Mouse (Mus musculus): ENCODE data around the gene Gm6710. TPM values are rescaled to one million over a fixed set of nuclear protein-coding genes. Genes with fewer than 3 reads are reported as not detected.
"Not testable (repeated sequence)": the region's sequence is repeated elsewhere in the genome, so short reads cannot be mapped to it uniquely, and the experiment has no call there.

The Gm6710 gene
- 21.6 and 23.2 TPM in 2 replicates for polyA plus RNA-seq (2016; fragmentation: Nextera tagmentation; extraction: Ambion mirVana)

DNA sequence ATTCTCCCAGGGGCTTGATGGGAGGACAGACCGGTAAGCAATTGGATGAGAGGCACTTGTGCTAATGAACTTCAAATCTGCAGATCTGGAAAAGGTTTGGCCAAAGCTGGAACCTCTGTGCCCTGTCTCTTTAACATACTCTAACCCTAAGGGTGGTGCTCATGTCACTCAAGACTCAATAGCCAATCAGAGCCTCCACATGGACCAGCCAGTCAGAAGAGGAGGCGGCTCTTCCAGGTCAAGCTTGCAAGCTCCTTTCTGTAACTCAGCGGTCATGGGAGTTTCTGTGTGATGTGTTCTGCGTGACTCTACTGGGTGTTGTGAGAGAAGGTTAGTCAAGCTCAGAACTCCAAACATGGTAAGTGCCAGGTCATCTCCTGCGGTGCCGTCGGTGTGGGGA lies at the start of gene Gm6710:
Gm6710 (plus strand) TSS at position 196 of the 400 bp plus-strand sequence.
- no CpG with 5 or more reads among the region's 7 CpGs for WGBS
- ATAC-seq (ENCODE audit: insufficient number of reproducible peaks, insufficient read depth, low FRiP score, low TSS enrichment); H3K36me3 ChIP-seq: not testable (repeated sequence)

More for the DNA sequence above, at the start of gene Gm6710:
- H3K9ac ChIP-seq; H3K4me1 ChIP-seq; H3K27ac ChIP-seq; H3K27me3 ChIP-seq; H3K4me3 ChIP-seq; H3K9me3 ChIP-seq; H3K4me2 ChIP-seq (replicated peaks): not testable (repeated sequence)

Other genes with a start within 250 kb of the Gm6710 start
- not detected in 2 replicates for gene Gm11007, start 225.2 kb upstream of the Gm6710 start, polyA plus RNA-seq (2016; fragmentation: Nextera tagmentation; extraction: Ambion mirVana)
- gene Zfp969, start 165.6 kb upstream of the Gm6710 start, polyA plus RNA-seq (2016; fragmentation: Nextera tagmentation; extraction: Ambion mirVana) = 6.9 and 16.0 TPM in 2 replicates
- not detected in 2 replicates for gene Gm2007, start 127.7 kb upstream of the Gm6710 start, polyA plus RNA-seq (2016; fragmentation: Nextera tagmentation; extraction: Ambion mirVana)
- 6.8 TPM in 1 of 2 replicates, not detected in the other for gene Gm14288, start 68.1 kb upstream of the Gm6710 start, polyA plus RNA-seq (2016; fragmentation: Nextera tagmentation; extraction: Ambion mirVana)
- gene Zfp966, start 61.9 kb downstream of the Gm6710 start, polyA plus RNA-seq (2016; fragmentation: Nextera tagmentation; extraction: Ambion mirVana) = 4.9 and 5.5 TPM in 2 replicates
- gene Gm2026, start 96.1 kb downstream of the Gm6710 start, polyA plus RNA-seq (2016; fragmentation: Nextera tagmentation; extraction: Ambion mirVana) = 26.5 and 34.7 TPM in 2 replicates

All from embryonic facial prominence, embryonic 12.5 days (tissue).